Mouse (Mus musculus) ES-E14 (cell line): ENCODE results near the gene Oxct2b. TPM values are rescaled to one million over a fixed set of nuclear protein-coding genes. Genes with fewer than 3 reads are reported as not detected.
"Not testable (repeated sequence)": the region's sequence is repeated elsewhere in the genome, so short reads cannot be mapped to it uniquely, and the experiment has no call there.

Experiments used
- DNase-seq: peaks from one replicate; pipeline ENCODE4 v3.0.0-alpha.2; 2013; ENCODE audit warnings: low read depth, low spot score
- H3K27ac ChIP-seq: 2 replicates; pipeline ENCODE4 v1.5.1; 2012; ENCODE audit warnings: low read depth, mild to moderate bottlenecking, low read length, moderate library complexity, mixed read lengths; ENCODE audit not compliant: poor library complexity, insufficient read depth, severe bottlenecking
- H3K36me3 ChIP-seq: 2 replicates; pipeline ENCODE4 v1.6.1; 2012; ENCODE audit warnings: mild to moderate bottlenecking, low read length, moderate library complexity, mixed read lengths; ENCODE audit not compliant: control insufficient read depth, poor library complexity, insufficient read depth, severe bottlenecking
- H3K4me1 ChIP-seq, 2 experiments: fragments of 150-350 bp in 1 of 2; sonication (generic) in 1 of 2; 2 replicates each; pipeline ENCODE4 v1.6.1; 2012; ENCODE audit warnings: low read length in 2 of 2, mild to moderate bottlenecking in 1 of 2, mixed read lengths in 1 of 2; ENCODE audit not compliant: control insufficient read depth in 2 of 2, insufficient read depth in 2 of 2, poor library complexity in 1 of 2
- H3K4me3 ChIP-seq, 2 experiments: fragments of 150-350 bp in 1 of 2; sonication (generic) in 1 of 2; 2 replicates each; pipeline ENCODE4 v1.5.1; 2012; ENCODE audit warnings: low read length in 2 of 2, low read depth in 1 of 2, mild to moderate bottlenecking in 1 of 2, mixed read lengths in 1 of 2; ENCODE audit not compliant: insufficient read depth in 1 of 2, poor library complexity in 1 of 2, severe bottlenecking in 1 of 2
- H3K9ac ChIP-seq: 2 replicates; pipeline ENCODE4 v1.6.1; 2012; ENCODE audit warnings: low read depth, mild to moderate bottlenecking, low read length, mixed read lengths; ENCODE audit not compliant: poor library complexity, insufficient read depth, severe bottlenecking
- H3K9me3 ChIP-seq: fragments of 150-350 bp; sonication (generic); 2 replicates; pipeline ENCODE4 v1.6.1; 2012; ENCODE audit warnings: low read depth, mild to moderate bottlenecking, low read length; ENCODE audit not compliant: control insufficient read depth, insufficient read depth
- CHD2 ChIP-seq: IDR thresholded peaks from 2 replicates; pipeline ENCODE4 v1.6.1; 2014; ENCODE audit warnings: mild to moderate bottlenecking, low read depth, low read length, inconsistent platforms
- HCFC1 ChIP-seq: IDR thresholded peaks from 2 replicates; pipeline ENCODE4 v1.6.1; 2012; ENCODE audit warnings: low read length, inconsistent platforms, borderline replicate concordance; ENCODE audit not compliant: insufficient read depth
- MAFK ChIP-seq: IDR thresholded peaks from 2 replicates; pipeline ENCODE4 v1.6.1; 2014; ENCODE audit warnings: mild to moderate bottlenecking, low read depth, low read length, inconsistent platforms; ENCODE audit not compliant: insufficient read depth
- ZC3H11A ChIP-seq: IDR thresholded peaks from 2 replicates; pipeline ENCODE4 v1.6.1; 2012; ENCODE audit warnings: low read depth, mild to moderate bottlenecking, inconsistent platforms, low read length, borderline replicate concordance
- ZNF384 ChIP-seq: IDR thresholded peaks from 2 replicates; pipeline ENCODE4 v1.6.1; 2012; ENCODE audit warnings: low read depth, low read length, inconsistent platforms
- in situ Hi-C, 2 experiments: fragments of 600-800 bp; cut with MboI; formaldehyde crosslinking; loops; one replicate each; pipeline ENCODE4 v1.15.1; 2025; ENCODE audit warnings: low sequenced_read_pairs in 2 of 2, inconsistent platforms in 1 of 2; ENCODE audit not compliant: unreplicated experiment in 2 of 2
- total RNA-seq: library from RNA; depleted of rRNA; stranded (reverse); fragments of 300-350 nt; gene quantifications from 2 replicates; pipeline ENCODE4 v1.2.3, GENCODE M21; 2012

The Oxct2b gene
- total RNA-seq, 1 experiment = 2.8 TPM

DNA sequence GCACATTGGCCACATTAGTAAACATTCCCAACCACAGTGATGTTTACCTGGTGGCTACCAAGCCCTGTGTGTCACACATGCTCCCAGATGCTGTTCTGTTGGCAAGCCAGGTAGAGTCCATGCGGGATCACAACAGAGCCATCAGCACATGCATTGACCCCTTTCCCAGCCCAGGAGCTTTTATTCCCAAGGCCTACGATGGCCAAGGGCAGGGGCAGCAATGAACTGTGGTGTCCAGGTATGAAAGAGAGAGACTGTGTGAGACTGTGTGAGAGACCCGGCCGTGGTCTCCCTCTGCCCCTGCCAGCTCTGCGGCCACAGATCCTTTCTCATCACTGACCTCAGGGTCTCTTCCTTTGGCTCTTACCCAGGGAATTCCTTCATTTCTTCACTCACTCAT, 8.0 kb upstream of the Oxct2b start:
- H3K9me3 ChIP-seq = no peaks in the 10 kb centered on the region
- in situ Hi-C loops = no loop called here
- no peak overlapping the region for H3K9ac ChIP-seq
- DNase-seq = no peak
- H3K4me3 ChIP-seq = no peak overlapping the region
- H3K36me3 ChIP-seq = no peaks in the 10 kb centered on the region
- no peak for TF ChIP-seq ZC3H11A
- no peak for TF ChIP-seq CHD2
- no peak for TF ChIP-seq ZNF384
- no peak for TF ChIP-seq MAFK
- TF ChIP-seq HCFC1 = no peak
- H3K27ac ChIP-seq = no peak overlapping the region
- 0 out of 4 replicates have a peak, but pooled peaks cover 0 to 2% of the 10 kb centered on the region in 2 experiments for H3K4me1 ChIP-seq

DNA sequence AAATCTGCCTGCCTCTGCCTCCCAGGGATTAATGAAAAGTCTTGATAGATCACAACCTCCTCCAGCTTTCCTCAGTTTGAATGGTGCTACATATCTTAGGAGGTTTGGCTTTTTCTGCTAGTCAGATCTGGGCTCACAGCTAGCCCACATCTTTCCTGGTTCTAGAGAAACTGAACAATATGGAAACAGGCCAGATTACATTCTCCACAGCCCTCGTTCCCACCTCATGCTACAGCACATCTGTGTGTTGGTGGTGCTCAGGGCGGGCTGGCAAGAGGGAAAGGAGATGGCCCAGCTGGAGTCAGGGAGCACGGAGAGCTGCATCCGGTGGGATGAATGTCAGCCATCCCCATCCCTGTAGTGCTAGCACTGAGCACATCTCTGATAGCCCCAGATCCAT, 5.3 kb upstream of the Oxct2b start:
- no peaks in the 10 kb centered on the region; the same call in 1 of the 2 replicates for H3K36me3 ChIP-seq
- H3K4me1 ChIP-seq = 0 out of 4 replicates have a peak, but pooled peaks cover 0 to 2% of the 10 kb centered on the region in 2 experiments
- no peak for TF ChIP-seq ZNF384
- no peak for TF ChIP-seq ZC3H11A
- no peak for TF ChIP-seq HCFC1
- no peak for TF ChIP-seq CHD2
- no peak for TF ChIP-seq MAFK
- H3K9ac ChIP-seq = no peak overlapping the region
- no peak for DNase-seq
- no peak overlapping the region for H3K27ac ChIP-seq
- no peak overlapping the region for H3K4me3 ChIP-seq
- H3K9me3 ChIP-seq = no peaks in the 10 kb centered on the region
- in situ Hi-C loops = no loop called here

DNA sequence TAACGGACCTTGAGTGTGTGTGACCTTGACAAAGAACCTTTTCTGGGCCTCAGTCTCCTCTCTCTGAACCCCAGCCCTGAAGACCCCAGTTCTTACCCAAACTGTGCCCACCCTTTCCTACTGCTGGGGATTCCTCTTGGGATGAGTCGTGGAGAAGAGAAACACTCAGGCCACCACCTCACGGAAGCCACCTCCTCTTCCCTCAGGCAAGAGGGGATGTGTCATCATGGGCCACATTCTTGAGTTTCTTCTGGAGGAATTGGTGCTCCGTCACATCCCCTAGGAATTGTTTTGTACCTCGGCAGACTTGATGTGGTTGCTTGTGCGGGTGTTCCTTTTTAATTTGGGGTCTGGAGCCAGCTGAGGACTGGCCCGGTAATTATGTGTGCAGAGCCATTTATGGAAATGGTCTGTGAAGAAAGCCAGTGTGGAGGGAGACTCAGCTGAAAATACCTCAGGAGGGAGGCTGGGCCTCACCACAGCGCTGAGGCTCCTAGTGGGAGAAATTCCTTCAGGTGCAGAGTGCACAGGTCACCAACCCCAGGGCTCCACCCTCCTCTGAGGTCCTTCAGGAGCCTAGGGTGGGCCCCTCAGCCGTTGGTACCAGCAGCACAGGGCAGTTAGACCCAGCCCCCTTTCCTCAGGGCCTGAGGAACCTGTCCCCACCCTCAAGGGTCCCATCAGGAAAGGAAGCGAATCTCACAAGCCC, 4.6 kb upstream of the Oxct2b start:
- in situ Hi-C loops, H3K27ac ChIP-seq, DNase-seq, H3K4me3 ChIP-seq, H3K36me3 ChIP-seq, H3K9ac ChIP-seq, H3K4me1 ChIP-seq, H3K9me3 ChIP-seq: not testable (repeated sequence)

DNA sequence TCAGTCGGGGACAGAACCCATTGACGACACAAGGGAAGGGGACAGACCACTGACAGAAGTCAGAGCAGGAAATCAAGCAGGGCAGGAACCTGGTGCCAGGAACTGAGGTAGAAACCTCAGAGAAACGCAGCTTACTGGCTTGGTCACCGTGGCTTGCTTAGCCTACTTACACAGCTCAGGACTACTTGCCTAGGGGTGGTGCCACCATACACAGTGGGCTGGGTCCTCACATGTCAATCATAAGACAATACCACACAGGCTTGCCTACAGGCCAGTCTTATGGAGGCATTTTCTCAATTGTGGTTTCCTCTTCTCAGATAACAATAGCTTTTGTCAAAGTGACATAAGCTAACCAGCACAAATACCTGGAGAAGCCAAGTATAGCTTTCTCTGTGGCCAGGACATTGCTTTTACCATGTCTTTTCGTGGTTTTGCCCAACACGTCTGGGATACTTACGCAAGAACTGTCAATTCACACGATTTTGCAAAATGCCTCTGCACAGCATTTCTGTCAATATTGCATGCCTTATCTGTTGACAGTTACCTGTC, 3.8 kb upstream of the Oxct2b start:
- Histone ChIP-seq H3K36me3 (no peaks in the 10 kb centered on the region; the same call in 1 of the 2 replicates), H3K9me3 (no peaks in the 10 kb centered on the region), H3K27ac (no peak overlapping the region), H3K4me3 (no peak overlapping the region), H3K9ac (no peak overlapping the region), H3K4me1 (peaks cover 0 to 3% of the 10 kb centered on the region in 2 experiments; a peak in 1 of 4 replicates)
- no peak for DNase-seq
- TF ChIP-seq CHD2 (no peak), ZC3H11A (no peak), HCFC1 (no peak), ZNF384 (no peak), MAFK (no peak)
- in situ Hi-C loops = no loop called here

DNA sequence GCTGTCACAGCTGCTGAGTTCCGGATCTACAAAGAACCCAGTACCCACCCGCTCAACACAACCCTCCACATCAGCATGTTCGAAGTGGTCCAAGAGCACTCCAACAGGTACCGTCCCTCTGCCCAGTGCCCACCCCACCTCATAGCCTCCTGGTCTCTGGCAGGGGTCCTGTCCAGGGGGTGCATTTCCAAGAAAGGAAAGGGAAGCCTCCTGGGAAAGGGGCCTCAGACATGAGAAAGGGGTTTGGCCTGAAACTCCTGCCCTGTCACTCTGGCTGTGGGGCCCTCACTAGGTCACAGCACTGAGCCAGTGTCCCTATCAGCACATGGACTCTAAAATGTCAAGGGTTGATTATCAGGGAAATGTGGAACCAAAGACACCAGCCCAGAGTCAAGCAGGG, 1.4 kb upstream of the Oxct2b start:
- H3K4me1 ChIP-seq, H3K36me3 ChIP-seq, DNase-seq, H3K27ac ChIP-seq, in situ Hi-C loops, H3K9ac ChIP-seq, H3K9me3 ChIP-seq, H3K4me3 ChIP-seq: not testable (repeated sequence)

DNA sequence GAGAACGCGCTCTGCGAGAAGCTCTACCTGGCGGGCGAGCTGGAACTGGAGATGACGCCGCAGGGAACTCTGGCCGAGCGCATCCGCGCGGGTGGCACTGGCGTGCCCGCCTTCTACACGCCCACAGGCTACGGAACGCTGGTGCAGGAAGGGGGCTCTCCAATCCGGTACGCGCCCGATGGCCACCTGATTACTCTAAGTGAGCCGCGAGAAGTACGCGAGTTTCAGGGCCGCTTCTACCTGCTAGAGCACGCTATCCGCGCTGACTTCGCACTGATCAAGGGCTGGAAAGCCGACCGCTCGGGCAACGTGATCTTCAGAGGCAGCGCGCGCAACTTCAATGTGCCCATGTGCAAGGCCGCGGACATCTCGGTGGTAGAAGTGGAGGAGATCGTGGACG, 574 bp downstream of the Oxct2b start:
- H3K36me3 ChIP-seq, DNase-seq, in situ Hi-C loops, H3K4me1 ChIP-seq, H3K27ac ChIP-seq, H3K9ac ChIP-seq, H3K9me3 ChIP-seq: not testable (repeated sequence)
- H3K4me3 ChIP-seq = peak overlapping the region in 1 of 2 experiments; percentile 20; a peak in 1 of 4 replicates
